In genomic region chr1:113412858-113413257, GRCm38 (mm10) we compare ENCODE assay signal across 15 mouse cellular contexts.
DNase-seq lines count a peak whose midpoint lies in the region; ATAC-seq lines count a peak whose summit lies in the region.
"Had no signal": no experiment of that assay in that cellular context is flagged by ENCODE, and none has a peak within 500 bp of the region (broad histone marks: within the 10 kb centered on the region; RNA-seq: fewer than 3 reads in every experiment).

No protein-coding gene starts in this region.

- H3K36me3 ChIP-seq in kidney, embryonic 16.5 days (ENCODE audit: insufficient read depth, low read length): no peaks in the 10 kb centered on the region
- no peaks in the 10 kb centered on the region for H3K36me3 ChIP-seq in intestine, embryonic 16.5 days (ENCODE audit: control insufficient read depth, insufficient read depth, low read length)
- H3K36me3 ChIP-seq: heart, embryonic 15.5 days; hindbrain, embryonic 15.5 days; limb, embryonic 12.5 days had no signal

- H3K4me2 ChIP-seq in kidney, embryonic 16.5 days (replicated peaks; ENCODE audit: low read depth, low read length): no peak overlapping the region
- no peak overlapping the region for H3K4me2 ChIP-seq in intestine, embryonic 16.5 days (ENCODE audit: low read depth, low read length)
- H3K4me2 ChIP-seq: heart, embryonic 15.5 days; hindbrain, embryonic 15.5 days; limb, embryonic 12.5 days had no signal

- ATAC-seq in cerebellum, adult (ENCODE audit: insufficient number of reproducible peaks, low FRiP score, low TSS enrichment): no peak
- ATAC-seq in kidney, embryonic 16.5 days (ENCODE audit: low FRiP score, low TSS enrichment): 0 out of 2 replicates have a peak, but pooled peaks have one; percentile 67
- peak; percentile 86 for ATAC-seq in intestine, embryonic 16.5 days
- no peak for ATAC-seq in granulocyte monocyte progenitor cell, adult 5-6 weeks (replicated peaks; ENCODE audit: poor library complexity, severe bottlenecking)
- ATAC-seq in erythroblast, adult 5-6 weeks (replicated peaks; ENCODE audit: low FRiP score, poor library complexity, severe bottlenecking): no peak
- ATAC-seq: liver, postnatal 0 days had no signal

- 73% methylated on average over 3 of the region's 3 CpGs for whole genome bisulfite sequencing in kidney, embryonic 16.5 days
- 58% methylated on average over 3 of the region's 3 CpGs for WGBS in intestine, embryonic 16.5 days

- no peak overlapping the region for H3K27ac ChIP-seq in kidney, embryonic 16.5 days (ENCODE audit: low read length)
- no peak overlapping the region for H3K27ac ChIP-seq in intestine, embryonic 16.5 days (ENCODE audit: low read length)
- H3K27ac ChIP-seq: heart, embryonic 15.5 days; hindbrain, embryonic 15.5 days; limb, embryonic 12.5 days; macrophage had no signal

- H3K4me1 ChIP-seq in kidney, embryonic 16.5 days (ENCODE audit: insufficient read depth, low read length): no peaks in the 10 kb centered on the region
- no peaks in the 10 kb centered on the region for H3K4me1 ChIP-seq in intestine, embryonic 16.5 days (ENCODE audit: control insufficient read depth, insufficient read depth, low read length)
- H3K4me1 ChIP-seq: heart, embryonic 15.5 days; hindbrain, embryonic 15.5 days; limb, embryonic 12.5 days had no signal

- no peaks in the 10 kb centered on the region for H3K9me3 ChIP-seq in kidney, embryonic 16.5 days (ENCODE audit: low read length)
- H3K9me3 ChIP-seq in intestine, embryonic 16.5 days (ENCODE audit: control insufficient read depth, low read length): no peaks in the 10 kb centered on the region
- H3K9me3 ChIP-seq: heart, embryonic 15.5 days; hindbrain, embryonic 15.5 days; limb, embryonic 12.5 days had no signal

- DNase-seq in cerebellum, adult 9-10 months: peak; percentile 12
- no peak for DNase-seq in kidney, adult 9 months
- peak; percentile 56 for DNase-seq in brain, adult 2 months (ENCODE audit: low read depth, low spot score)
- DNase-seq: adrenal gland, adult 8-10 months; liver, postnatal 0 days; right cerebral cortex, postnatal 4 days had no signal

- no peaks in the 10 kb centered on the region for H3K27me3 ChIP-seq in kidney, embryonic 16.5 days (ENCODE audit: insufficient read depth, low read length)
- H3K27me3 ChIP-seq in intestine, embryonic 16.5 days (replicated peaks; ENCODE audit: control insufficient read depth, insufficient read depth, low read length): no peaks in the 10 kb centered on the region
- H3K27me3 ChIP-seq: heart, embryonic 15.5 days; hindbrain, embryonic 15.5 days; limb, embryonic 12.5 days had no signal

- H3K4me3 ChIP-seq in kidney, embryonic 16.5 days (ENCODE audit: low read length): no peak overlapping the region
- no peak overlapping the region for H3K4me3 ChIP-seq in intestine, embryonic 16.5 days (ENCODE audit: low read length)
- H3K4me3 ChIP-seq: heart, embryonic 15.5 days; hindbrain, embryonic 15.5 days; limb, embryonic 12.5 days had no signal

- no peak overlapping the region for H3K9ac ChIP-seq in kidney, embryonic 16.5 days (replicated peaks; ENCODE audit: low read length)
- H3K9ac ChIP-seq in intestine, embryonic 16.5 days (ENCODE audit: low read depth, low read length): no peak overlapping the region
- H3K9ac ChIP-seq: heart, embryonic 15.5 days; hindbrain, embryonic 15.5 days; limb, embryonic 12.5 days; liver, postnatal 0 days had no signal

Comparison
In these comparisons a context has a peak if more than half of its experiments do, and no peak if none do; other contexts are left out.
1. ATAC-seq: peak in kidney, embryonic 16.5 days (single experiment) and intestine, embryonic 16.5 days (single experiment); none in cerebellum, adult (single experiment), granulocyte monocyte progenitor cell, adult 5-6 weeks (single experiment) and erythroblast, adult 5-6 weeks (single experiment).